Mouse (Mus musculus) layer of hippocampus, adult 8-10 months (tissue): ENCODE measurements around the gene Immp2l. TPM values are rescaled to one million over a fixed set of nuclear protein-coding genes. Genes with fewer than 3 reads are reported as not detected.

Experiments used
- DNase-seq, 2 experiments: peaks; one replicate each; pipeline ENCODE4 v3.0.0; 2022; ENCODE audit warnings: low spot score in 2 of 2
- total RNA-seq, 4 experiments: library from RNA; stranded (reverse); gene quantifications; 2 replicates each; pipeline ENCODE4 v1.2.4; 2022

The Immp2l gene
- total RNA-seq, 4 experiments from 2014 or later: 4.8 to 8.9 (median 5.4) TPM

DNA sequence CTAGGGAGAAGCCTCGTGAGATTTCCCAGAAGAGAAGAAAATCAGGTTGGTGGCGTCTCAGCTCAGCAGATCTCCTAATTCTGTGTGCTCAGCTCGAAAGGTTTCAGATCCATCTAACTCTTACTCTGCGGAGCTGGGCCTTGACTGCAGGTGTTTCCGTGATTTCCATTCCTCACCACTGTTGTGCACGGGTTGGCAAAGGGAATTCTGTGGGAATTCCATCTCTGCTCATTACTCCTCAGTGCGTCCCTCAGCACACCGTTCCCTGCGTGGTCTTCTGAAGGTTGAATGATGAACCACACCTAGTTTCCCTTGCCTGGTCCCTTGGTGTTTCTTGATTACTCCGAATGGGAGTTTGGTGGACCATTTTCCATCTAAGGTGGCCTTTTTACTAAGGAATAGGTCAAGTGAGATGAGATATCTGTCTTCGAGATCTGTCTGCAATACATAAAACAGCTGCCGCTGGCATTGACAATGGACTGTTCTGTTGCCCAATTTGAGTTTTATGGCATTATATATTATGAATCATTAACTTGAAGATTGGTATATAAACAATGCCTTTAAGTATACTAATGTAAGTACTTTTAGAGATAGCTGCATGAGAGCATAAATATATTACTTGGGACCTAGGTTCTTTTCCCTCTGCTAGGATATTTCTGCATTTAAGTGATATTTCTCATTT, 23.3 kb downstream of the Immp2l start:
- DNase-seq: no peak

DNA sequence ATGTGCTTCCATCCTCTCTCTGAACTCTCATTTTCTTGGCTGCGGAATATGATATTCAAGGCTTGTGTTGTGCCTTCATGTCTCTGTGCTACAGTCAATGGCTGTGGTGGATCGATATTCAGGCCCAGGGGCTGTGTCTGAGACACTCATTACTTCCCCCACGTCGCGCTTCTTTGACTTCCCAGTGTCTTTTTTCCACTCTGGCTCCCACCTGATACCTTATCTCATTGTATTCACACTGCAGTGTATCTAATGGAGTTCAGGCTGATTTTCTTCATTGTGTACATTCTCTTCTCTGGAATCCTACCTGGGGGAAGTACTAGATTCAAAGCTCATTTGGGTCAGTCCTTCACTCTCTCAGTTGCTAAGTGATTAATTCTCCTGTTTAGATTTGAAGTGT, 27.1 kb downstream of the Immp2l start:
- no peak for DNase-seq

DNA sequence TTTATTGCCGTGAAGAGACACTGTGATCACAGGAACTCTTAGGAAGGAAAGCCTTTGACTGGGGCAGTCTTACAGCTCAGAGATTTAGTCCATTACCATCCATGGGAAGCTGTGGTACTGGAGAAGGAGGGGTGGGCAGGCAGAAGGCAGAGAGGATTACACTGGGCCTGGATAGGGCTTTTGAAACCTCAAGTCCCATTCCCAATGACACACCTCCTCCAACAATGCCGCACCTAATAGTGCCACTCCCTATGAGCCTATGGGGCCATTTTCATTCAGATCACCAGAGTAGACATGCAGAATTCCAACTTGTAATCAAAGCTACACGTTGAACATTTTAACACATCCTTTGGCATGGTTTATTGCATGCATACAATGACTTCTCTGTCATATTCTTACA, 29.0 kb downstream of the Immp2l start:
- no peak for DNase-seq

DNA sequence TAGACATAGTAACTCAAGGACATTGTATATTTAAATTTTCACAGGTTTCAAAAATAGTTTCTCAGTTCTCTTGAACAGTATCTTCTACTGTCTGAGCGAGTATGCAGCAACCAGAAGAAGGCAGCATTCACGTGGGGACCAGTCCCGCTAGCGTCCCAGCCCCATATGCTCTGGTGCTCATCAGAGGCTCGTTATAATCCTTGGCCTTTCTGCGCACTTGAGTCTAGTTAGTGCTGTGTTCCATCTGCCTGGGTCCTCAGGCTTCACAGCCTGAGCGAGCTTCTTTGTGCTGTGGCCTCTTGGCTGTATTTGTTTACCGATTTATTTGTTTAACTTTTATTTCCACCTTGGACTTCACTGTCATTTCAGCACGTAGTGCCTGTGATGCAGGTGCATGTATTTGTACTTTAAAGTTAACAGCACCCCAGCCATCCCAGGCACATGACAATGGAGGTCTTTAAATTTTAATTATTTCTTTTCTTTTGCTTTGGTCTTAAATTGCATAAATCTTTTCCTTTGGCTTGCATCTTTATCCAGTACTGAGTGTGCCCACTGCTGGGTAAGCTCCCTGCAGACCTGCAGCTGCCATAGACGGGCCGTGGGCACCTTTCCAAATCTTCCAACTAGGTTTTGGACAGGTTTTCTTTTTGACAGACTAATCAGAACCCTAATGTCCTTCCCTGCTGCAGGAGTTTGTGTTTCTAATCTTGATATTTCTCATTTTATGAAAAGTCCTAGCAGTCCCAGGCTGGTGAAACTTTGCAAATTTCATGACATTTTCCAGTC, 30.3 kb downstream of the Immp2l start:
- no peak for DNase-seq

DNA sequence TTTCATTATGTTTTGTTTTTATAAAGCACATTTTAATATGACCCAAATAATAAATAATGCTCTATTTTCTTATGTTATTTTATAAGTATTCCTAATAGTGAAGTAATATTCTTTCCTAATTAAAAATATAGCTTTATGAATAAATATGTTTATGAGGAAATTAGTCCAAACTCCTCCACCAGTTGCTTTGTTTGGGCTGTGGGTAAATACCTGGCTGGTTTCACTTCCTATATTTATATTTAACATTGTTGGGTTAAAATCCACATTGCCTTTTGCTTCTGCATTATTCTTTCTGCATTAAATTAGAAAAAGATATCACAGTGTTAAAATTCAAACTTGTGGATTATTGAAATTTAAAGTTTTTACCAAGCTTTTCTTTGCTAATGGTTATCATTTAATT, 32.1 kb downstream of the Immp2l start:
- no peak for DNase-seq

DNA sequence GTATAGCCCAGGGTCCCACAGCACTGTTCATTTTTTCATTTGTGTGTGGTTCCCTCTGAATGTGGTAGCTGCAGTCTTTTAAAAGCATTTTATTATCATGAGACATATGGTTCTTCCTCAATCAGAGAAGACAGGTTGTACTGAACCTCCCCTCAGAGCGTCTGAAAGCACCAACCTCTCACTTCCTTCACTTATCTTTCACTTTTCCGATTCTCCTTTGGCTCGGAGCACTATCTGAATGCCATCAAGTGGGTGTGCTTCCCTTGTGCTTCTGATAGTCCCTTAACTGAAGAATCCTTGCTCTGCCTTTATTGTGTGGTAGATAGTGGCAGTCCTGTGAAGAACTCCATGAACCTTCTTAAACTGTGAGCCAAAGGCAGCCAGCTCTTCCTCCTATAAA, 39.4 kb downstream of the Immp2l start:
- DNase-seq: no peak

DNA sequence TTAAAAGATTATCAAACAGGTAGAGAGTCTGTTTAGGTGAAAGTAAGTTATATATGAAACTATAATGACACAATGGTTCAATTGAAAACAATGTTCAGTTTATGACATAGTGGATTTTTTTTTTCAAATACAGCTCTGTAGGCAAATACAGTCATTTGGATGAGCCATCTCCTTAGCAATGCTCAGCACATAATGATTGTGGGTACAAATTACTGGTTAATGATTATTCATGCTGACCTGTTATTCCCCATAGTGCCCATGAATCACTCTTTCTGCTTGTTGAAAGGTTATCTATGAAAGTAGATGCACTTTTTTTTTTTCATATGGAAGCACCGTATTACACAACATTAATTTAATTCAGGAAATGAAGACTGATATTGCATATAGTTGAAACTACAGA, 58.0 kb downstream of the Immp2l start:
- no peak for DNase-seq

DNA sequence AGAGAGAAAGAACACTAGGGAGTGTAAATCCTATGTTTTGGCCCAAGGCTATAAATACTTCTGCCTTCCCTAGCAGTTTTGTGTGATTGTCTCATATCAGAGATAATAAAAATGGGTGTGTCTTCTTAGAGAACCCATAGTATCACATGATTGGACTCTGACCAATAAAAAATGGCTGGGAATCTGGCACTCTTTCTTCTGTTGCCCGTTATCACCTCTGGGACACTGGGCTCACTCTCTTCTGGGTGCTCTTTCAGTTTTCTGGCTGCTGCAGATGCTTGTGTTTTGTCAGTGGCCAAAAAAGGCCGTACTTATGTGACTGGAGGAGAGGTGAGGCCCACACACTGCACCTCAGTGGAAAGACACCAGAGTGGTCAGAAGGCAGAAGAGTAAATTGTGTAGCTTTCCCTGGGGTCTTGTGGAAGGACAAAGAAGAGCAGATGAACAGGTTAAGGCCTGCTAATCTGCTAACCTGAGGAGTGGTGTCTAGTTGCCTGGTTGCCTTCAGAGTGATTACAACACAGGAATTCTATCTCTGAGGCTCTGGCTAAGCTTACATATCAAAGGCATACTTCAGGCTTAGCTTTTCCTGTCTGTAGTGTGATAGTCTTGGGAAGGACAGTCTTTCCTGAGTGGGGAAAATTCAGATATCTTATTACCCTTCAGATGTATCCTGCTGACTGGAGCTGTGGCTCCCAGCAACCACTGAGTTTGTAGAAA, 60.6 kb downstream of the Immp2l start:
- DNase-seq: no peak

DNA sequence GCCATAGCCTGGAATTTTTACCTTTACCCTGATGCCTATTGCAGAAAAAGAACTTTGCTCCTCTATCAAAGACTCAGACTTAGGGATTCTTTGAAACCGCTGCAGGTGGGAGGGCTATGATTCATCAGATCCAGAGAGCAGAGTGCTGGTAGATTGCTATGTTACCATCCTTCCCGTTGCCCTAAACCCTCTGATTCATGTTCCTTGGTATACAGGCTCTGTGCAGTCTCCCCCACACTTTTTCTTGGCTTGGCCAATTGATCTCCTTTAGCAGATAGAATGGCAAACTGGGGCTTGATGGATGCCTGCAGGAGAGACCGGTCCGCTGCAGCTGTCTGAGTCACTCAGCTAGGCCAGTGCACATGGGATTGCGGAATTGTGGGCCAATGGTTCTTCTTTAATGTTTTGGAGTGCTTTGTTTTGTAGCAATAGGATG, 66.1 kb downstream of the Immp2l start:
- DNase-seq: no peak

DNA sequence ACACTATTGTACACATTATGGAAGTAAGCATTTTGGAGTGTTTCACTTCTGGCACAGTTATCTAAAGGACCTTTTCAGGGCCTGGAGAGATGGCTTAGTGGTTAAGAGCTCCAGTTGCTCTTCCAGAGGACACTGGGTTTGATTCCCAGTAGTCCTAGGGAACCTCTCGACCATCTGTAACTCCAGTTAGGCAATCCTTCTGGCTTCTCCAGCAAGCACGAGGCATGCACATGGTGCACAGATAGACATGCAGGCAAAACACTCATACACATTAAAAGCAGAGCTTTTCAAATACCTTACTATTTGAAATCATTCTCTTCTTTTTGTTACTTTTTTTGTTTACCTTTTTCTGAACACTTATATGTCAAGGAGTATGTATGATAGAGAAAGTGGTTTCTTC, 66.9 kb downstream of the Immp2l start:
- DNase-seq: no peak

DNA sequence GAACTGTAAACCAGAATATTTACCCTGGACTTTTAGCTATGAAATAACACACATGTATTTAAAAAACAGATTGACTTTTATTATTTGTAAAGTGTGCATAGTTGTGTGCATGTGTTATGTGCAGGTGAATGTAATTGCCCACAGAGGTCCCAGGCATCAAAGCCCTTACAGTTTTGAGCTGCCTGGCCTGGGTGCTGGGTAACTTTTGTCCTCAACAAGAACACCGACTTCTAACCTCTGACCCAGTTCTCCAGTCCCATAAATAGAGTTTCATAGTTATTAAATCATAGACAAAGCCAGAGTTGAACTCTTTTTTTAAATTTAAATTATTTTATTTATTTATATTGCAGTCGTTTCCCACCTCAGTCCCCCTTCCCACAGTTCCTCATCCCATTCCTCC, 67.4 kb downstream of the Immp2l start:
- no peak for DNase-seq

DNA sequence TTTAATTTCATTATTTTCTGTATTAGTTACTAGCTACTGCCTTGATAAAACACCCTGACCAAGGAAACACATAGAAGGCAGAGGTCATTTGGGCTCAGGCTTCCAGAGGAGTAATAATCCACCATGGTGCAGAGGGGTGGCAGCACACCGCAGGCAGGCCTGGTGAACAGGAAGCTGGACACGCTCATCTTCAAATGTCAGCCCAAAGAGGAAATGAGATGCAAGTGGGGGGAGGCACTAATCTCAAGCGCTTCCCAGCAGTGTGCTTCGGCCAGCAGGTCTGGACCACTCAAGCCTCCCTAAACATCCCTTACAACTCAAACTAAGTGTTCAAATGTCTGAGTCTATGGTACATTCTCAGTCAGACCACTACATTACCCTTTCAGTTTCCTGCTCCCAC, 72.2 kb downstream of the Immp2l start:
- no peak for DNase-seq

DNA sequence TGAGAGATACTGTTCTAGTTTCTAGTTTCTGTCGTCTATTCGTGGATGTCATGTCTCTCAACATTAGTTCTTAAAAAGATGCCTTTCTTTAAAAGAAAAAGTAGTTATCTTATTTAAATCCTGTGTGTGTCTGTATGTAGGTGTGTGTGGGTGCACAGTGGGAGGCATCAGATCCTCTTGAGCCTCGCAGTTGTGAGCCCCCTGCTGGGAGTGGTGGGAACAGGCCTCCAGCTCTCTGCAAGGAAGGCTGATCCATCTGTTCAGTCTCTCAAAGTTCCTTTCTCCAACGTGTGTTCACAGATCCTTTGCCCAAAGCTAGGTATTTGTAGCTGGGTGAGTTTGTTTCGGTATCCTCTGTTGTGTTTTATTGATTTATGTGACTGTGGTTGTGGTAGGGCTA, 73.5 kb downstream of the Immp2l start:
- DNase-seq: no peak

DNA sequence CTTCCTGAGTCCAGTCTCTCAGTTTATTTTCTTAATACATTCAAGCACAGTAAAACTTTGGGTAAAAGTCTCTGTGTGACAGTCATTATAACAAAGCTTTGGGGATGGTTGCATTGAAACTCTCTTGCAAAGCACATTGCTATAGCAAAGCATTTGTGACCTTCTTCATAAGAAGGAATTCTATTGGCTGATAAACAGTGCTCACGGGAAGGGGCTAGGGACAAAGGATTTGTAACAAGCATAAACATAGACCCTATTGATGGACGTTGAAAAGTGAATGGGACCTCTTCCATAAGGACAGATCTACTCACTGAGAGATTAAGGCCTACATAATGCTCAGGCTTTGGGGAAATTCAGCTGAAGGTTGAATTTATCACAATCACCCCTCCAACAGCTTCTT, 85.1 kb downstream of the Immp2l start:
- DNase-seq: no peak

DNA sequence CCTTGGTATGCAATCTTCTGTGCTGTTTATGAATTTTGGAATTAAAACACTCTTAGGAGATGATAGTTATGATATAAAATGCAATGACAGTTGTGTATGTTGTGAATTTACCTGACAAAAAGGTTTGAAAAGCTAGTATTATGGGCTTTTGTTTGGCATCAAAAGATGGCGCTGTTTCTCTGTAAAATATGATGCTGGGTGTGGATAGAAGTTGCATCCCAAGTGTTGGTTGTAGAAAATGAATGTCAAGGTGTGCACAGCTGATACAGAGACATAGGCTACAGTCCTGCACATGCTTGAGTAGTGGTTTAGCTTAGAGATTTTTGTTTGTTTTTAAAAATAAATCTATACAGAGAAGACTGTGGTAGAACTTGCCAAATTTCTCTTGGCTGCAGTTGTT, 87.6 kb downstream of the Immp2l start:
- DNase-seq: no peak

DNA sequence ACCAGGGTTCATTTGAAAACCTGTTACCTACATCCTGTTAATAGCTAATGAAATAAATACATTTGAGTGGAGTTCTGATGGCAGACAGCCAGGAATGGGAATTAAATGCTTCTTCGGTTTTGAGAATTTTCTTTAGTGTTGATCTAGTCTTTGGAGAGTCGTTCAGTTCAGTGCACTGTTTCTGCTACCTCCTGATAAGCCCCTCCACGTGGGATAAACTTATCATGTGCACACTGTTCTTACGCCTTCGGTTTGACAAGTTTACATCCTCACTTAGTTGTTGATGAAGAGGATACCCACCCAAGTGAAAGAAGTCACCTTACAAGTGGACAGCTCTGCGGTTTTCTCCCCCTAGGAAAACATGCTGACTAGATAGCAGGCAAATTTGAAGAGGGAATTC, 88.2 kb downstream of the Immp2l start:
- no peak for DNase-seq

DNA sequence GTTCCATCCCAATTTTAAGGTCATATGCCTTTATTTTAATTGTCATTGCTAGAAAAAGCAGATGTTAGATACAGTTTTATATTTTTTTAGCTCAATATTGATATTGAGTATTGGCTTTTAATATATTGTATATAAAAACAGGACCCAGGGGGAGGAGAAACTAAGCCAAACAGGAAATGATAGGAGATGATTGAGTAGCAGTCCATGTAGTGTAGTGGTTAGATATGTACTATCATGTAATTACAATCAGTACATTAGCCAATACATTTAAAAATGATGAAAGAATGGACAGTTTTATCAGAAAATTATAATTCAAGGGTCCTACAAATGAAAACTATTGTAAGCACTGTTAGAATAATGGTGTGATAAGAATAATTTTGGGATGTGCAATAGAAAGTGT, 94.5 kb downstream of the Immp2l start:
- DNase-seq: no peak

DNA sequence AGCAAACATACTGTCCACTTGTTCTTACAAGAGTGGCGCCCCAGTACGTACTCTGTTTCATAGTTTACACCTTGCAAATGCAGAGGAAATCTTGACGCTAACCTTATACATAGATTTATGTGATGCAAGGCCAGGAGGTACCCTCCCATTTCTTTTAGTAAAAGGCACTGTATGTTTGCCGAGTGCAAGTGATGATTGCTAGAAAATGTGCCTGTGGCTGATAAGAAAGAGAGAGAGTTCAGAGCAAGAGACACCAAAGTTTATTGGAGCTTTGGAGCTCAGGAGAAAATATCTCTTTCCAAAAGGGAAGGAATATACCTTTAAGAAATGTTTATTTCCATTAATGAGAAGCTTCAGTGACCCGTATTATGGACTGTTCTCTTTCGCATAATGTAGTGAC, 95.8 kb downstream of the Immp2l start:
- DNase-seq: no peak

DNA sequence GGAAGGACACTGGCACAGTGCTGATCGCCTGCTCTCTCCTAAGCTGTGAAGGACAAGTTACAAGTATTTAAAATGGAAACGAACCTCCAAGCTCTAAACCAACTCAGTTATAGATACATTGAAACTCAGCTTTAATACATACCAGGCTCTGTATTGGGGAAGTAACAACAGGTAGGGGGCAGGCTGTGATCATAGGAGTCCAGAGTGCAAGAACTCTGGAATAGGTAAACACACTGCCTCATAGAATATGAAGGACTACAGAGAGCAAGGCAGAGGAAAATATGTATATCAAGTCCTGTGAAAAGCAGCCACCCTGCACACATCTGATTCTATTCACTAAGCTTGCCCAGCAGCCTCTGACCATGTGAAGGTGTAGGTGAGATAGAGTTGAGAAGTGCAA, 99.3 kb downstream of the Immp2l start:
- DNase-seq: no peak

DNA sequence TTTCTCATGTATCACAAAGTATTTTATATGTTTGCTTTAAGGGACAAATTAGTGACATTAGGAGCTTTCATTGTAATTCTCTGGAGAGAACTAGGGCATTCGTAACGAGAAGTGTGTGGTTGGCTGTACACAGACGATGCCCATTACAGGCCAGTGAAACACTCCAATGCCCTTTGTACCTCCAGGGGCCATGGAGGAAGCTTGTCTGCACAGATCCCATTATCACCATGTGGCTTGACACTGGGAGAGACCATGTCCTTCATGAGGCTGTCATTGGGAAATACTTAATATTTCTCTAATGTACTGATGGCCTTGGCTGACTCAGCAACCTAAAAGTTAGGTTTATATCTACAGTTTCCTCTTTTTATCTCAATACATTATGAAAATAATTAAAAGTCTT, 111.0 kb downstream of the Immp2l start:
- DNase-seq: no peak

DNA sequence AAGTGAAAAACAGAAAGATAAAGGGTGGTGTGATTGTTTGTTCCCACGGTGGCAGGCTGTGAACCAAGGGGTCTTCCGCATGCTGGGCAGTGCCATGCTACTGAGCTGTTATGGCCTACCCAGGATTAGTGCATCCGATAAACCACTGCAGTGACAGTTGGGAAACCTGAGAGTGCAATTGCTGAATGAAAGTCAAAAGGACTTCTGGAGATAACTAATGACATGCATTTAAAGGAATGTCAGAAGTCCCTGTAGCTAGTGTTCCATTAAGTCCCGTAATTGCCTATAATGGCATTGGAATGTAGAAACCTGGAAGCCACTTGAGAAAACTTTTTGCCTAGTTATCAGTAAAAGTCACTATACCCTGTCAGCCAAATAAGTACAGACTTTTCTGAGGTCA, 135.7 kb downstream of the Immp2l start:
- no peak for DNase-seq

DNA sequence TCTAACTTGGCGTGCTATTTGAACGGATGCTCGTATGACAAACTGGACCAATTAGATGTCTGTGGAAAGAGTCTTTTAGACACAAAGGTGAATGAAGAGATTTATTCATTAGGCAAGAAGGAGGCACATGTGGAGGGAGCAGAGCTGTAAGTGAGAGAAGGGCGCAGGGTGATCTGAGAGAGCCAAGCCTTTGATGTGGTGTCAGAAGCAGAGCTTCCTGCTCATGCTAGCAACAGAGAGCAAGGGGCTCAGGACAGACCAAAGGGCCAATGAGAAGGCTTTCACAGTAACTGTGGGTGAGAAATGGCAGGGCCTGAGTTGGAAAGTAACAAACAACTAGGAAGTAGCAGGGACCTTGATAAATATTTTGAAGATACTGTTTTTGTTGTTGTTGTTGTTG, 143.9 kb downstream of the Immp2l start:
- no peak for DNase-seq

DNA sequence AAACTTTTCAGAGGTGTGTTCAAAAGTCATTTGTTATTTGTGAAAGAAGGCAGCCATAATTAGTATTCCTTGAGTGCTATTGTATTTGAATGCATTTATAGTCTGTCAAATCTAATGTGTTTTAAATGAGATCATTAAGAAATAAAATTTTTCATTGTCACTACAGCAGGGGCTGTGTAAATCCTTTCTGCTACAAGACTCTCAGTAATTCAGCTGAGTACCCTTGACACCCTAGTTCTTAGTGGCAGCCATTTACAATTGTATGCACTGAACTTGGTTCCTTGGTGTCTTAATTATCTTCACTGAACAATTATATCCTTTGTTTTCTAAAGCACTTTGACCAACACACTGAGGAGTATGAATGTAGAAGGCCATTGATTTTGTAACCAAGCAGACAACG, 146.2 kb downstream of the Immp2l start:
- DNase-seq: no peak
